Mouse (Mus musculus) c-Kit-negative CD71-positive TER-119-positive erythroid progenitor cells, embryonic 14.5 days (primary cell): ENCODE measurements around the gene Tex35.

ENCODE experiments used
- DNase-seq: peaks from one replicate; pipeline ENCODE4 v3.0.0-alpha.2; 2013; ENCODE audit warnings: low read depth, low spot score

Tex35 gene

GRCm38 (mm10) chr1:157108580-157108979 is at the start of gene Tex35:
Gene Tex35 (minus strand): TSS chr1:157108680.
- no peak for DNase-seq

- no peak for DNase-seq
Observed at GRCm38 (mm10) chr1:157153781-157154180, 45.3 kb upstream of the Tex35 start.

DNA sequence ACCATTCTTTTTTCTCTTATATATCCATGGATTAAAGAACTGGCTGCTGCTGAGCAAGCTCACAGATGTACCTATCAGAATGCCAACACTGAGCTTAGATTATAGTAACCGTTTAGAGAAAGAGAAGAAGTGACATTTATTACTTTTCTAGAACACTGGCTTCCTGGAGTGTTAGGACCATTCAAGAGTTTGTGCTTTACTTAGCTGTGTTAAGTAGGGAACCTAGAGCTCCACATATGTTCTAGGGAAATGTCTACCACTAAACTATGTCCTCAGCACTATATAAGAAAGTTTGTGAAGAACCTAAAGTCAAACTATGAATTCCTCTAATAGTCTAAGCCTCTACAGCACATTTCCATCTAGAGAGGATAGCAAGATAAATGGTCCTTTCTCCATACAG is 41.6 kb upstream of the Tex35 start:
- DNase-seq: no peak

GRCm38 (mm10) chr1:157144621-157145020 is 36.1 kb upstream of the Tex35 start:
- DNase-seq: no peak

DNA sequence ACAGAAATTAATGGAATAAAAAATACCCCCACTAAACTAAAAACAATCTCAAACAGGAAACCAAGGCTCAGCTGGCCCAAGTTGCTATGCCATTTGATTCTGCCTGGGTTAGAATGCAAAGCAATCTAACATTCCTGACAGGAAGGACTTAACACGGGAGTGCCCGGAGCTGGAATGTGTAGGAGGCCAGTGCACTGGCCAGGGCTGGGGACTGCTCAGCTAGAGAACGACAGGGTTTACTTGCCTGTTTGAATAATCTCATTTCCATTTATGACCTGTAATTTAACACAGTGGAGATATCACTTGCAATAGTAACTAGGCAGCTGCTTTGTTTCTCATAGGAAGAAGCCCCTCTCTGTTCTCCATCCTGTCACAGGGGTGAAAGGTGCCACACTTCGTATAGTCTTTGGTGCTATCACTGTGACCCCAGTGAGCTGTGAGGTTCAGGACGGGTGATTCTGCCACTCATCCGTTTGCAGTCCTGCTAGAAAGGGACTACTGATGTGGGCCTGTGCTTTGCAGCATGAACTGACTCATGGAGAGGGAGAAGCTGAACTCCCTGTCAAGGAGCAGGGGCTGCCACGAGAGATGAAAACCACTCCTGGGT is 34.9 kb upstream of the Tex35 start:
- no peak for DNase-seq

DNA sequence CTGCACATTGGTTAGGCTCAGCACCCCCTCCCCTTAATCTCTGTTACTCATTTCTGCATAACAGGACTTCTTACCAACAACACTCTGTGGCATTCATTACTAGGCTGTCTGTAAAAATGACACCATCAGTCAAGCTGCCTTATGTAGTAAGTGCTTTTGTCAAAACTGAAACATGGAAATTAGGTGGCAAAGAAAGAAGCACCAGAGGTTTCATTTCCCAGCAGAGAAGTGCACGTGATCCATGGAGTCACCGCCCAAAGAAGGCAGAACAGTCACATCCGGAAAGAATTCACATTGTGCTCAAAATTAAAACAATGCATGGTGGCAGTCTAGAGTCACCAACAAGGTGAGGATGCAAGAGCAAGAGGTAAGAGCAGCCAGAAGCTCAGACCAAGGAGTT is 32.5 kb upstream of the Tex35 start:
- no peak for DNase-seq

DNA sequence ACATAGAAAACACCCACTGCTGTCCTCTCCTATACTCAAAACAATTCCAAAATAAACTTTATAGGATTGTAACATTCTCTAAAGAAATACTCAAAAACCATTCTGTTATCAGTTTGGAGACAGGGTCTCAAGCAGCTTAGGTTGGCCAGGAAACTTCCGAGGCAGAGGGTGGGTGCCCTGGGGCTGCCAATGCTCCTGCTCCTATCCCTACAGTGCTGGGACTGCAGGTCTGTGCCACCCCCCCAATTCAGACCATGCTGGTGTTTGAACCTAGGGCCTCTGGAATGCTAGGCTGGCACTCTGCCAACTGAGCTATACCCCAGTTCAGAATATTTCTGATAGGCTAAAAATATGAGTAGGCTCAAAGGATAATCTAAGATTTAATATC is 29.4 kb upstream of the Tex35 start:
- no peak for DNase-seq

GRCm38 (mm10) chr1:157137132-157137853 is 28.8 kb upstream of the Tex35 start:
- DNase-seq: no peak

DNA sequence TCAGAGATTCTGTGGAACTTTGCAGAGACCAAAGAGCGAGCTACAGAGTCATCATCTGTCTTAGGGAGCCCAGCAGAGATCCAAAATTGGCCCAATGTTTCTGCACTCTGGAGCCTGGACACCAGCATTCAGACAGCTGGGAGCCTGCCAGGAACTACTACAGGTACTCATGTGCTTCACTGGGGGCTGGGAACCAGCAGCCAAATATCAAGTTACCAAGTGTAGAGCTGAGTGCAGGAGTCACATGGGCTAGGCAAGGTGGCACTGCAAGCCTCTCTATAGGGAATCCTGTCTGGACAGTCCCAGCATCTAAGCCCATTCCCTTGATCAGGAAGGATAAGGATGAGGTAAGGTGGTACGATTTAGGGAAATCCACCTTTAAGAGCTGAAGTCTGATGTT is 19.7 kb upstream of the Tex35 start:
- DNase-seq: no peak

- no peak for DNase-seq
Observed at GRCm38 (mm10) chr1:157123836-157124235, 15.4 kb upstream of the Tex35 start.

DNA sequence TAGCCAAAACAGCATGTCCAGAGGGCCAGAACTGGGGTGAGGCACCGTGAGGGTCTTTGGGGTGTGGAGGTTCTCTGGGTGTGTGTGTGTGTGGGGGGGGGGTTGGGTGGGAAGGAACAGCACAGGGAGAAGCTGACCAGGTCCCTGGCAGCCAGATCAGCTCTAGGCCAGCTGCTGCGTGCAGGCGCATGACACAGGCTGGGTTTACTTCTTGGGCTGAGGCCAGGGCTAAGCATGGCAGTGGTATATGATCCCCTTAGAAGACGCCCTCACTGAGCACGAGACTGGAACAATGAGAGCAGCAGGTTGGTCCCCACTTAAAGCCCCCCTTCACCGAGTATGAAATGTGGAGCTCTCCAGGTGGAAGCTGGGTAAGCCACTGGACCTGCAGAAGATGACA is 10.7 kb upstream of the Tex35 start:
- DNase-seq: no peak

GRCm38 (mm10) chr1:157117440-157117839 is 9.0 kb upstream of the Tex35 start:
- DNase-seq: no peak

DNA sequence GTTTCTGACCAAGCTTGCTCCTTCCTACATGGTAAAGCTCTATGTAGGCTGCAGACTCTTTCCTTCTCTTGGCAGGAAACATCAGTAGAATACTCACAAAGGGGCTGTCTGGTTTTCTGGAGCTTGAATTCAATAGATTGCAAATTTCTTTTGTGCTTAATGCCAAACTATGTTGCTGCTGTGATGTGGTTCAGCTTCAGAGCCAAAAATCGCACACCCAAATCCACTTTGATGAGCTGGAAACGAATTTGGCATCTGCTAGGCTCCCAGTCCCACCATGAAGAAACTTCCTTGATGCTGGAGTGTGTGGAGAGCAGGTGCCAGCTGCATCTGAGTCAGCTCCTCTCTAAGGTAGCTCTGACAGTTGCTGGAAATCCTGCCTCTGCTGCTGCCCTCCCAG is 6.0 kb upstream of the Tex35 start:
- no peak for DNase-seq

GRCm38 (mm10) chr1:157110287-157110835 is 1.9 kb upstream of the Tex35 start:
- DNase-seq: no peak

DNA sequence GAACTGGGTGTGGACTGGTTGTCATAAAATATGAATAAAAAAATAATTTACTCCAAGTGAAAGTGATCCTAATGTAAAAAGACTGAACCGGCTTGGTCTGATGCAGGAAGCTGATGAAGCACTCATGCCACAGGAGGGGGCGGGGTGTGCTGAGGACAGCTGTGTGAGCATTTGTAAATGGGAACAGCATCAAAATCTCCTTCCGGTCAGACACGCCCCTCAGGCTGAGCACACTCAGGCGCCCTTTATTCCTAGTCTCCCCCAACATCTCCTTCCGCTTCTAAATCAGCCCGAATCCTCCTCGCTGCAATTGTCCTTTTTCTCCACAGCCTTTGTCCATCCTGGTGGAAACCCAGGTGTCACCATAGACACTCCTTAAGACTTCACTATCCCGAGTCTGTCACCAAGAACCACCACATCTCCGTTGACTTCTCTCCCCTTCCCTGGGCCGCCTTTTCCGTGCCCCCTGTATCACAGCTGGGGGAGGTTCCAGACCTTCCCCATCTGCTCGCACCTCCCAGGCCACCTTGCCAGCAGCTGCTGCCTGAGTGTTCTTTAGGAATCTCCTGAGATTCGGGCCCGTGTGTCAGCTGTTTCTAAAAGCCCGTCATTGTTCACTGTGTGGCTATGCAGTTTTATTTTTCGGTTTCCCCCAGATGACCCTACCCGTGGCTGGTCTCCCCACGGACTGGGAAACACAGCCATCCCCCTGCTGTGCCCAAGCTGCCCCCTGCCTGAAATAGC is 7.2 kb downstream of the Tex35 start:
- DNase-seq: no peak

DNA sequence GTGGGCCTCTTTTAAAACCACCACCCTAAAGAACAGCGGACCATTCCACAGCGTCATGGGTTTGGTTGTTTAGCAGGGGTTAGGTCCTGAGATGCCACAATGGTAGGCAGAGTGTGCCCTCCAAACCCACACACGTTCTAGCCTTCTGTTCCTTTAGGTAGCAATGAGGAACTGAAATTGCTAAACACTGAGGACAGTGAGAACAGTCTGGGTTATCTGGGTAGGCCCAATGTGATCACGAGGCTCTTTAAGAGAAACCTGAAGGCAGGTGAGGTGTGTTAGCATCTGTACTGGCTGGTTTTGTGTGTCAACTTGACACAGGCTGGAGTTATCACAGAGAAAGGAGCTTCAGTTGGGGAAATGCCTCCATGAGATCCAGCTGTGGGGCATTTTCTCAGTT is 12.9 kb downstream of the Tex35 start:
- no peak for DNase-seq

DNA sequence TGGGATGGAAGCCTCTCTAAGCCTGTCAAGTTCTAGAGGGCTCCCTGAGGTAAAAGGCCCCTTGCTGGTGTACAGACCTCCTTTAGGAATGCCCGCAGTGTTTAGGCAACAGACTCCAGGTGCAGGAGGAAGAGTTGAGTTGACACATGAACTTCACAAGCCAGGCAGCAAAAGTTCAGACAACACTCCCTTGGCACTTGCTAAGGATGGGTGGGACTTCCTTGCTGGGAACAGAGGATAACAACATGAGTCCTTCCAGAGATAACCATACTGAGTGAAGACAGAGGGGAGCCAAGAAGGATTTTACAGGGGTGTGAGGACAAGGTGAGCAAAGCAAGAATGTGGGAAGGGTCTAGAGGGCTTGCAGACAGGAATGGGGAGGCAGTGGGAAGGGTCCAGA is 15.9 kb downstream of the Tex35 start:
- DNase-seq: no peak

DNA sequence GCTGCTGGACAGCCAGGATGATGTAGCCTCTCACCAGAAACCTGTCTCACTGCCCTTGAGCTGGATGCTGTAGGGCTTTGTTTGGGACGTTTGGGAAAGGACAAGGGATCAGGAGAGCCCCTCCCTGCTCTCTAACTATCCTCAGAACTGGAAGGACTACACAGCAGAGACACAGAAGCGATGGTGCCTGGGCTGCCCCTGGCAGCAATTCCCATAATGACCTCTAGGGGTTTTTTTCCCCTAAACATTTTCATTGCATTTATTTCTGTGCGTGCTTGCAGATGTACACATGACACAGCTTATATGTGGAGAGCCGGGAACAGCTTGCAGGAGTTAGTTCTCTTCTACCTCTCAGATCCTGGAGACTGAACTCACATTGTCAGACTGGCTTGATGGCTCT is 16.3 kb downstream of the Tex35 start:
- no peak for DNase-seq

GRCm38 (mm10) chr1:157090835-157091234 is 17.6 kb downstream of the Tex35 start:
- no peak for DNase-seq

DNA sequence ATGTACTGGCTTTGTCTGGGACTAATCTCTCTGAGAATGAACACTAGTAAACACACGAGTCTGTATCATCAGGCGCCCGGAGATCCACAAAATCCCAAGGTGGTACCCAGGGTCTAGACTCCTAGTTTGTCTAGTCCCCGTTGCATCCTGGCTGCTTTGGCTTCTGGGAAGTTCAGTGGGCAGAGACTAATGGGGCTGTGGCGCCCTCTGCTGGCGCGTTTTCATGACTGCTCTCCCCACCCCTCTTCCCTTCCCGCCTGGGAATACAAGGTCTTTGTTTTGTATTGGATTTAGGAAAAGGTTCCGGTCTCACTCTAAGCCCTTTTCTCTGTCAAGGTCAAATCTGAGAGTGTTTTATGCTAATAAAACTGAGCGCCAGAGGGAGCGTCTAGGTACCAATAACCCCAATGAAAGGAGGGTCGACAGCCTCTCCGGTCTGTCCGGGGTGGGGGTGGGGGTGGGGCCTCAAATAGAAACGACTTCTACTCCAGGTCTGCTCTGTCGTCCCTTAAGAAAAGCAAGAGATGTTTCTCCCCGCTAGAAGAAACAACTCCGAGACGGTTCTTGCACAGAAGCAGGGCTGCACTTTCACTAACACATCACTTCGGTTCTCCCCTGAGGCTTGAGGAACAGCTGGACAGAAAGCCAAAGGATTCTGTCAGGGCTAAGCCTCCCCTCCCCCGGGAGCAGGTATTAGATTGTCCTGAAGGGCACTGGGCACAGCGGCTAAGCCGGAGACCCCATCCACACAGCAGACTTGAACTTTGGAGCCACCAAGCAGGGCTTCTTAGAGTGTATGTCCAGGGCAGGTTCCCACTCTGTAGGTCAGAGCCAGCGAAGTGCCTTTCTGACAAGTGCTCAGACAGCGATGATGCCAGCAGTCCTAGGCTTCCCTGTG is 22.1 kb downstream of the Tex35 start:
- peak; percentile 17 for DNase-seq

- DNase-seq: no peak
Observed at GRCm38 (mm10) chr1:157082931-157083330, 25.5 kb downstream of the Tex35 start.

DNA sequence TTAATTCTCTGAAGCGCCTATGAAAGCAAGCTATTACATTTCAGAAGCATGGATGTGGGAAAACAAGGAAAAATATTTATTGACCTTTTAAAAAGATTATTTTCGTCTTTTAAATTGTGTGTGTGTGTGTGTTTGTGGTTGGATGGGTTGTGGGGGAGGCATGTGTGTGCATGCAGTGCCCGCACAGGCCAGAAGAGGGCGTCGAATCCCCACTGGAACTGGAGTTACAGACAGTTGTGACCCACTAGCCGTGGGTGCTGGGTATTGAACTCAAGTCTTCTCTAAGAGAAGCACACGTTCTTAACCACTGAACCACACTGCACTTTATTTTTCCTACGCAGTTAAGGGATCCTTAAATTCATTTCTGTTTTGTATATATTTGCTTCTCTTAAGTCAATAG is 26.5 kb downstream of the Tex35 start:
- DNase-seq: no peak
